Mouse (Mus musculus): ENCODE data around the gene Mcm9. TPM values are rescaled to one million over a fixed set of nuclear protein-coding genes. Genes with fewer than 3 reads are reported as not detected.

Gene Mcm9
- polyA plus RNA-seq, 1 experiment from 2014 or later, result 9.3 TPM

DNA sequence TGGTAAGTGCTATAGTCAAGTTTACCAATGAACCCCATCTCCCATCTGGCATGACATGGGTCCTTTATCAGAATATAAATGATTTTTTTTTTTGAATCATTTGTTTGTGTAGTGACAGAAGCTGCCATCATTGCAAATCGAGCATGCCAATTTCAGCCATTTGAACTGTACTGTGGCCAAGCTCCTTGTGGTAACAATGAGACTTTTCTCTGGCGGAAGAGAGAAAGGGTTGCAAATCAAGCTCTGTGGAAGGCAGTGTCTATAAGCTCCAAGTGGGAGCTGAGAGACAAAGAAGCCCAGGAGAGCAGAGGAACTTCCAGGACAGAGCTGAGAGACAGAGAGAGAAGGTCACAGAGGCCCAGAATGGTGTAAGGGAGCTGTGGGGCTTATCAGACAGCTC, 64.7 kb downstream of the Mcm9 start:
- no peaks in the 10 kb centered on the region for H3K27me3 ChIP-seq
- H3K9ac ChIP-seq, result no peak overlapping the region
- H3K27ac ChIP-seq, result no peak overlapping the region
- H3K36me3 ChIP-seq, result peaks cover 7% of the 10 kb centered on the region; the same call in 1 of the 2 replicates
- no peaks in the 10 kb centered on the region for H3K9me3 ChIP-seq
- ATAC-seq (ENCODE audit: insufficient number of reproducible peaks, low FRiP score, low TSS enrichment, low read depth), result no peak
- no peaks in the 10 kb centered on the region for H3K4me1 ChIP-seq
- WGBS, result 86% methylated on average over 2 of the region's 2 CpGs
- H3K4me2 ChIP-seq, result no peak overlapping the region
- H3K4me3 ChIP-seq, result no peak overlapping the region

DNA sequence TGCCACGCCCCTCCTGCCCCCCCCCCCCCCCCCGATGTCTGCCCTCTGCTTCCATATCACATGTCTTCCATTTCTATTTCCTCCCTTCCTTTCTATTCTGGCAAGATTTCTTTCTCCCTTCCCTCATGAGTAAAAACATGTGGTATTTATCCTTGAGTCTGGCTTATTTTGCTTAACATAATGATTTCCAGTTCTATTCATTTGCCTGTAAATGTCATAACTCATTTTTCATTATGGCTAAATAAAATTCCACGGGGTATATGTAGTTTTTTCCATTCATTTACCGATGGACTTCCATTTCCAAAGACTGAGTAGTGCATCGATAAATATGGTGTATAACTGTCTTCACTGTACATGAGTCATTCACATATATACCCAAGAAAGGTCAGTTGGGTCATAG, 68.2 kb downstream of the Mcm9 start:
- no peak for ATAC-seq (ENCODE audit: insufficient number of reproducible peaks, low FRiP score, low TSS enrichment, low read depth)
- H3K9me3 ChIP-seq, result no peaks in the 10 kb centered on the region
- no peak overlapping the region for H3K9ac ChIP-seq
- H3K27me3 ChIP-seq, result no peaks in the 10 kb centered on the region
- peaks cover 7% of the 10 kb centered on the region; the same call in 1 of the 2 replicates for H3K36me3 ChIP-seq
- 57% methylated on average over 5 of the region's 5 CpGs for WGBS
- H3K4me1 ChIP-seq, result no peaks in the 10 kb centered on the region
- no peak overlapping the region for H3K27ac ChIP-seq
- H3K4me2 ChIP-seq, result no peak overlapping the region
- H3K4me3 ChIP-seq, result no peak overlapping the region

DNA sequence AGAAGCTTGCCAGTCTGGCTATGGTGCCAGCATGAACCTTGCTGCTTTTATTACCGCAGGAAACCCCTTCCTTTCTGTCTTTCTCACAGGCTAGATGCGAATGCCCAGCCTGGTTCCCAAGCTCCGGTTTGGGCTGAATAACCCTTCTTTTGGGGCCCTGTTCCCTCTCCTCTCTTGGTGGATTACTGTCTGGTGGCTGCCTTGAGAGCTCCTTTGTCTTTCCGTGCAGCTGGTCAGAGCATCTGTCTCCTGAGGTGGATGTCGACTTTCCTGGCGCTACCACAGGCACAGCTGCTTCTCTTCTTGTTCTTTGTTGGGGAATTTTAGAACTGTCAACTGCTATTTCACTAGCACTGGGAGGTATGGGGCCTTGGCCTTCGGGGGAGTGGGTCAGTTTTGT, 92.6 kb downstream of the Mcm9 start:
- H3K9me3 ChIP-seq, result no peaks in the 10 kb centered on the region
- H3K4me1 ChIP-seq, result no peaks in the 10 kb centered on the region
- WGBS, result 77% methylated on average over 7 of the region's 7 CpGs
- no peak overlapping the region for H3K4me3 ChIP-seq
- H3K27me3 ChIP-seq, result no peaks in the 10 kb centered on the region
- H3K27ac ChIP-seq, result no peak overlapping the region
- ATAC-seq (ENCODE audit: insufficient number of reproducible peaks, low FRiP score, low TSS enrichment, low read depth), result no peak
- peaks cover 42% of the 10 kb centered on the region for H3K36me3 ChIP-seq
- no peak overlapping the region for H3K9ac ChIP-seq
- H3K4me2 ChIP-seq, result no peak overlapping the region

DNA sequence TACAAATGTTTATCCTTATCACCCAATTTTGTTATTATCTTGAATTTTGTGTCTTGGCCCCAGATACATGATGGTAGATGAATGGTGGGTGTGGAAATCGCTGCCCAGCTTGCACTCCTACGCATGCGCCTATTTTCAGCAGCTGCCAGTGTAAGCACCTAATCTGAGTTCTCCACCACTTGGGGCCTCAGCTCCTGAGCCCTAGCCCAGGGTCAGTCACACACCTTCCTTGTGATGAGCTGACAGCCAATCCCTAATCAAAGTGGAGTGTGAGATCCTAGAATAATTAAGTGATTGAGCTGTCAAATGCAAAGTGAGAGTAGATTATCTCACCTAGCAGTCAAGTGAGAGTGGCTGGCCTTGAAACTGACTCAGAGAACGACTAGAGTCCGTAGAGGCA, 97.9 kb downstream of the Mcm9 start:
- 76% methylated on average over 5 of the region's 5 CpGs for WGBS
- no peaks in the 10 kb centered on the region for H3K27me3 ChIP-seq
- no peak for ATAC-seq (ENCODE audit: insufficient number of reproducible peaks, low FRiP score, low TSS enrichment, low read depth)

DNA sequence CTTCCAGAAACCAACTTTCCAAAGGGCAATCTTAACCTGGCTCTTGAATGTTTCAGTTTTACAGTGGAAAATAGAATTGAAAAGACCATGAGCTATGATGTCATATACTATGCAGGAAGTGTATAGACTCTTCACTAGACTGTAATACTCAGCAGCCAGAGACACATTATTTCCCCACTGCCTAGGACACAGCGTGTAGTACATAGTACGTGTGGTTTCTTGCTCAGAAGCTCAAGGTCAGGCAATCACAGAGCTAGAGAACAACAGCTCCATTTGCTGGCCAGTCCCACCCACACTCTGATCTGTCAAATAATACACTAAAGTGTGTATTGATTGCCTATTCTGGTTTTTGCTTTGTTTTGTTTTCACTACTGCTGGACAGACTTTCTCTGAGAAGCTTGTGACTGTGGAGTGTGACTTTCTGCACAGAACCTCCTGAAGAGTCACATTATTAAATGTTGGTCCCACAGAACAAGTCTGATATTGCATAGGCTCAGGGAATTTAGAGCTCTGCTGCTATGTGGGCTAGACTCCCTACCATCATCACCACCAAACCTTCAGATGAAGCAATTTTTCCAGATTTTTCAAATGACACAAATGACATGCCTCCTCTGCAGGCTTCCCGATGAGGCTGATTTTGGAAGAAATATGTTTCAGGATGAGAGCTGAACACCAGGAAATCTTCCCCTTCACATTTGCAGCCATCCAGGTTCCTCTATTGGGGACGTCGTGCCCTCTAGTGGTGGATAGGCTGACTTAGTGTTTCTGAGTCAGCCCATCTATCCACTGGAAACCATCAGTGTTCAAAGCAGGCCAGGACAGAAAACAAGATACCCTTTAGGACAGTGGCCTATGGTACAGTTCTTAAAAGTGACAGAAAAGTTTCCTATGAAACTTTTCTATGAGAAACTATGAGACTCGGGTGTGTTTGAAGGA, 102.1 kb downstream of the Mcm9 start:
- no peaks in the 10 kb centered on the region for H3K36me3 ChIP-seq
- no peak overlapping the region for H3K9ac ChIP-seq
- no peaks in the 10 kb centered on the region for H3K27me3 ChIP-seq
- no peak for ATAC-seq (ENCODE audit: insufficient number of reproducible peaks, low FRiP score, low TSS enrichment, low read depth)
- no peak overlapping the region for H3K27ac ChIP-seq
- no peaks in the 10 kb centered on the region for H3K9me3 ChIP-seq
- H3K4me1 ChIP-seq, result no peaks in the 10 kb centered on the region
- no peak overlapping the region for H3K4me2 ChIP-seq
- 30% methylated on average over 6 of the region's 6 CpGs for WGBS
- no peak overlapping the region for H3K4me3 ChIP-seq

More for the DNA sequence above, 97.9 kb downstream of the Mcm9 start:
- Histone ChIP-seq H3K9me3 (no peaks in the 10 kb centered on the region), H3K9ac (no peak overlapping the region), H3K27ac (no peak overlapping the region), H3K4me3 (no peak overlapping the region), H3K36me3 (peaks cover 10% of the 10 kb centered on the region; the same call in 1 of the 2 replicates), H3K4me1 (no peaks in the 10 kb centered on the region), H3K4me2 (no peak overlapping the region)

DNA sequence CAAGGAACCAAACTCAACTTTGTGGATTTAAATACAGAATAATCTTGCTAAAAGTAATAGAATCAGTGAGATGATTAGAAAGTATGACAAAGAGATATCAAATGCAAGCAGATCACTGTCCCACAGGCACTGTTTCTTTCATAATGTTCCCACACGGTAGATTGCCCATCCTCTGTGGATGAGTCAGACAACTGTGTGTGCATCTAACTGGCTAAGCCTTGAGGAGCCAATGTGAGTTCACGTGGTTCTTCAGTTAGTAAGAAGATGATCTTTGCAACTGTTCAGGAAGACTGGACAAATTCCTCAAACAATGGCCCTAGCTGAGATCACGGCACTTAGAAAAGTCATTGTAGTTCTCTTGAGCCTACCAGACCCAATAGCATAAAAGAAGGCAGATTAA, 102.9 kb downstream of the Mcm9 start:
- no peaks in the 10 kb centered on the region for H3K9me3 ChIP-seq
- no peak for ATAC-seq (ENCODE audit: insufficient number of reproducible peaks, low FRiP score, low TSS enrichment, low read depth)
- no peak overlapping the region for H3K9ac ChIP-seq
- no peaks in the 10 kb centered on the region for H3K36me3 ChIP-seq
- no peaks in the 10 kb centered on the region for H3K4me1 ChIP-seq
- 89% methylated on average over 3 of the region's 3 CpGs for WGBS
- no peak overlapping the region for H3K4me3 ChIP-seq
- no peak overlapping the region for H3K4me2 ChIP-seq
- no peaks in the 10 kb centered on the region for H3K27me3 ChIP-seq
- H3K27ac ChIP-seq, result no peak overlapping the region

DNA sequence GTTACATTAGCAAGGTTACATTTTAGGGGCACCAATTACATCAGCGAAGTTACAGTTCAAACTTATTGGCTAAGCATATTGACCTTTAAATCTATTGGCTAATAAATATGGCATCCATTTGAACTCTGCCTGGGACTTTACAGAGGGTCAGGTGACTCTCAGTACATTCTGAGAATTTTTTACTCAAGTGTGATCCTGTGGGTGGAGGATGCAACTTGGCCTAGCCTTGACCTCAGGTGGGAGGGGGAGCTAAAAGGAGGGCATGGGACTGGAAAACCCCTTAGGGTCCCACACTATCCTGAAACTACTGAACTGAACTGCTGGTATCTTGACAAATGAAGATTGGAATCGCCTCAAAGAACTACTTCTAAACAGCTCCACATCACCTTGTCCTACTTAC, 103.9 kb downstream of the Mcm9 start:
- no peaks in the 10 kb centered on the region for H3K4me1 ChIP-seq
- WGBS, result 85% methylated on average over 2 of the region's 2 CpGs
- H3K36me3 ChIP-seq, result no peaks in the 10 kb centered on the region
- H3K27me3 ChIP-seq, result no peaks in the 10 kb centered on the region
- no peaks in the 10 kb centered on the region for H3K9me3 ChIP-seq
- H3K9ac ChIP-seq, result no peak overlapping the region
- no peak overlapping the region for H3K4me2 ChIP-seq
- H3K27ac ChIP-seq, result no peak overlapping the region
- H3K4me3 ChIP-seq, result no peak overlapping the region
- no peak for ATAC-seq (ENCODE audit: insufficient number of reproducible peaks, low FRiP score, low TSS enrichment, low read depth)

DNA sequence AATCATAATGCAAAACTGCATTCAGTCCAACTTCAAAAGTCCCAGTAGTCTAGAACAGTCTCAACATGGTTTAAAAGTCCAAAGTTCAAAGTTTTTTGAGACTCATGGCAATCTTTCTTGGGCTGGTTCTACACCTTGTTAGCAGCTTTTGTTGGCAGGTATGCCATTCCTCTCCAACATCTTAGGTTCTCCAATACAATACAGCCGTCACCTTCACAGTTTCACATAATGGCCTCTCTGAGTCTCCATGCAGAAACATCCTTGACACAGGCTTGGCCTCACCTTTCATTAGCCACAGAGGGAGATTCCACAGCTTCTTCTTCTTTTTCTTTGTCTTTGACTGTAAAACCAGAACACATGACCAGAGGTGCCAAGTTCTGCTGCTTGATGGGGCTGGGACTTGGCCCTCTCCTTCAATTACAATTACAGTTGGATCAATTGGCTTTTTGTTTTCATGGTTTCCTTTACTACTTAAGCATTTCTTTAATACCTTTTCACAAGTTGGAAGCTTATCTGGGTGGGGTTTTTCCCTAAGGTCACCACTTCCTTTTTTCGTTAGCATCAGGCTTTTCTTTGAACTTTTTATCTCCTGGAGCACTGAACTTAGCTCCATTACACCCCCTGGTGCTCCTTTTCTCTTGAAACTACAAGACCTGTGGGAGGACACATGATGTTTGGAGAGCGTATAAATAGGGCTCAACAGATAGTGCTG, 104.8 kb downstream of the Mcm9 start:
- ATAC-seq (ENCODE audit: insufficient number of reproducible peaks, low FRiP score, low TSS enrichment, low read depth), result no peak
- H3K9ac ChIP-seq, result no peak overlapping the region
- 80% methylated on average over 3 of the region's 3 CpGs for WGBS

DNA sequence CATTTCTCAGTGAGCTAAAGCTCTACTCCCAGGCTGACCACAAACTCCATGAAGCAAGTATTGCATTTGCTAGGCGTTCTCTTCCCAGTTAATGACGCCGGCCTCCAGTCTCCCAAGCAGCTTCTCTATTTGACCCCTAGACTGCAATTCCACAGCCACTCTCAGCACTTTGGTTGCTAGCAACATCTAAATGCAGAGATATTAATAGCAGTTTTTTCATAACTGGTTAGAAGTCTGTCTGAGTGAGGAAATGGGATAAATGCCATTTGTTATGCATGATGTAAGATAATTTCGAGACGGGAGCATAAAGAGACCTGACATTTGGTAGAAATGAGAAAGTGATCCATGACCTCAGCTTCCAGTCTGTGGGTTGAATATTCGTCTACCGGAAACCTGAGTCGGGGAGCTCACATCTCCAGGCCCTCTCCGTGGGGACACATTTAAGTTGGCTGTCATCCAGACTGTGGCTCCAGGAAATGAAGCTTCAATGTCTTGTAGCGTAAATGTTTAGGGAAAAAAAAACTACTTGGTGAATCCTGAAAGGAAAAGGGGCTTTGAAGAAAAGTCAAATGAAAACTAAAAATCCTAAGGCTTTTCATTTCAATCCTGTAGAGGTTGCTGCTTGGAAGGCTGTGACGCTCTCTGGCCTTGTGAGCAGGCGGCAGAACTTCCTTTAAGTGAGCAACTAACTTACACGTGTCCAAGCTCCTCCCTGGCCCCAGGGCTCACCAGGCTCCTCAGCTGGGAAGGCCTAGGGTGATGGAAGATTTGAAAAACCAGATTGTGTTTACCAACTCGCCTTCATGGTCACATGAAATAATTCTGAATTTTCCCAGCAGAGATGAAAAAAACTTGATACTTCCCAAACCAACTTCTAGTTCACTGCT, 110.9 kb downstream of the Mcm9 start:
- Histone ChIP-seq H3K4me3 (no peak overlapping the region), H3K36me3 (no peaks in the 10 kb centered on the region), H3K27ac (peak overlapping the region; percentile 38), H3K9me3 (no peaks in the 10 kb centered on the region), H3K9ac (no peak overlapping the region), H3K4me1 (peaks cover 6% of the 10 kb centered on the region; the same call in 1 of the 2 replicates), H3K4me2 (no peak overlapping the region), H3K27me3 (no peaks in the 10 kb centered on the region)
- ATAC-seq (ENCODE audit: insufficient number of reproducible peaks, low FRiP score, low TSS enrichment, low read depth), result no peak
- 42% methylated on average over 14 of the region's 14 CpGs for WGBS

More for the DNA sequence above, 104.8 kb downstream of the Mcm9 start:
- no peaks in the 10 kb centered on the region for H3K27me3 ChIP-seq
- H3K4me3 ChIP-seq, result no peak overlapping the region
- H3K9me3 ChIP-seq, result no peaks in the 10 kb centered on the region
- no peaks in the 10 kb centered on the region for H3K36me3 ChIP-seq
- H3K4me2 ChIP-seq, result no peak overlapping the region
- no peaks in the 10 kb centered on the region for H3K4me1 ChIP-seq
- H3K27ac ChIP-seq, result no peak overlapping the region

DNA sequence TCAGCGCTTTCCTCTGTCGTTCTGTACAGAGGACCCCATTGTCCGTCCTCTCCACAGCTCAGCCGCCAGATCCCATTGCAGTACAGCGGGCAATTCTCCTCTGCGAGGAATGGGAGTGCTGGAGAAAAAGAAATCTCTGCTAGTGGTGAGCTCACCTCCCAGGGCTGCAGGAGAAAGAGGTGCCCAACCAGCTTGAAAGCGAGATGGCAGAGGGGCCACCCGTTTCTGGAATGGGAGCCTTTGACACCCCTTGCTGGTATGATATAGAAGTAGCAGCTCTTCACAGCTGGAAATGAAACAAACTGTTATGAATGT, 111.7 kb downstream of the Mcm9 start:
- Histone ChIP-seq H3K36me3 (no peaks in the 10 kb centered on the region), H3K4me2 (no peak overlapping the region), H3K4me3 (no peak overlapping the region), H3K27me3 (no peaks in the 10 kb centered on the region), H3K4me1 (peaks cover 6% of the 10 kb centered on the region; the same call in 1 of the 2 replicates), H3K27ac (peak overlapping the region; percentile 38), H3K9me3 (no peaks in the 10 kb centered on the region), H3K9ac (no peak overlapping the region)
- WGBS, result 58% methylated on average over 8 of the region's 8 CpGs
- no peak for ATAC-seq (ENCODE audit: insufficient number of reproducible peaks, low FRiP score, low TSS enrichment, low read depth)

DNA sequence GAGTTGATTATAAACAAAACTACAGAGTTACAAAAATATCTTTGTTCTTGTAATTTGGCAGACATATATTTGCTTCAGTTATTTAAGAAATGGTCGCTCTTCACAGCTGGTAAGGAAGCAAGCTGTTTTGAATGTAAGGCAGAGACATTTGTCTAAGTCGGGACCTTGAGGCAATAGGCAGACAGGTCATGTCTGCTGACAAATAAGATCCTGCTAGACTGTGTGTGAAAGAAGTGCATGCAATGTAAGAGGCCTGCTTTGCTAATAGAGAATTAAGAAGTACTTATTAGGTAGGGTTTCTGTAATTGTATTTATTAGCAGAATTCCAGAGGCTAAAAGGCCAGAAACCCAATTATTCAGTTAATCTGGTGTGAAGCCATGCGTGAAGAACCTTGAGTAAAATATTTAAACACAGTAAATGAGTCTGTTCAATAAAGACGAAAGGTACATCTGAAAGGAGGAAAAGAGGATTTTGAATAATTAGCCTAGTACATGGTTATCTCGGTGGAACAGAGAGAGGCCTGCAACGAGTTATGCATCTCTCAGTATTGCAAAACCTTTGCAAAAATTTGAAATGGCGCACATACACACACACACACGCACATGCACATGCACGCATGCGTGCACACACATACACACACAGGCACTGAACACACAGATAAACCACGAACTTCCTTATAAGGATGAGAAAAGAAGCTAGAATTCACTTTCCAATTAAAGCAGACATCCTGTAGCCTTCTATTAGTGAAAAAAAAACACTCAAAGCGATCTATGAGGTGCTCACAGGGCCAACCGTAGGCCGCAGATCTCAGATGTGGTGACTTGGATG, 112.3 kb downstream of the Mcm9 start:
- H3K36me3 ChIP-seq, result no peaks in the 10 kb centered on the region
- no peak overlapping the region for H3K4me2 ChIP-seq
- 76% methylated on average over 14 of the region's 14 CpGs for WGBS
- no peak overlapping the region for H3K4me3 ChIP-seq
- 0 out of 2 replicates have a peak overlapping the region, but pooled peaks have one; percentile 38 for H3K27ac ChIP-seq
- H3K9ac ChIP-seq, result no peak overlapping the region
- no peak for ATAC-seq (ENCODE audit: insufficient number of reproducible peaks, low FRiP score, low TSS enrichment, low read depth)
- no peaks in the 10 kb centered on the region for H3K9me3 ChIP-seq
- H3K4me1 ChIP-seq, result peaks cover 6% of the 10 kb centered on the region; the same call in 1 of the 2 replicates
- H3K27me3 ChIP-seq, result no peaks in the 10 kb centered on the region

Data from limb, embryonic 15.5 days (tissue).